Mouse (Mus musculus) heart, embryonic 14.5 days (tissue): Measurements from ENCODE around the gene Ctdnep1. TPM values are rescaled to one million over a fixed set of nuclear protein-coding genes. Genes with fewer than 3 reads are reported as not detected.

Experiments used
- ATAC-seq: fragments of 200-750 bp; cut with Nextera tagmentation; 2 replicates; pipeline ENCODE4 v1.8.0; 2017; ENCODE audit warnings: low read depth, moderate TSS enrichment; ENCODE audit not compliant: insufficient number of reproducible peaks, insufficient read depth, low FRiP score
- H3K27ac ChIP-seq, 2 experiments: fragments of 200-500 bp in 1 of 2; fragments of 300-500 bp in 1 of 2; sonication (generic) in 1 of 2; replicated peaks in 1 of 2; 2 replicates each; pipeline ENCODE4 v1.5.1; 2012 to 2014; ENCODE audit warnings: low read depth in 2 of 2, low read length in 2 of 2, control low read depth in 1 of 2, mild to moderate bottlenecking in 1 of 2, mixed read lengths in 1 of 2; ENCODE audit not compliant: control insufficient read depth in 1 of 2, insufficient read depth in 1 of 2
- H3K27me3 ChIP-seq: fragments of 300-500 bp; sonication (generic); 2 replicates; pipeline ENCODE4 v1.6.1; 2014; ENCODE audit warnings: mild to moderate bottlenecking, low read length, control low read depth; ENCODE audit not compliant: control insufficient read depth, insufficient read depth
- H3K36me3 ChIP-seq: fragments of 300-500 bp; sonication (generic); 2 replicates; pipeline ENCODE4 v1.6.1; 2014; ENCODE audit warnings: mild to moderate bottlenecking, control low read depth, low read length, mixed read lengths; ENCODE audit not compliant: control insufficient read depth, insufficient read depth
- H3K4me1 ChIP-seq, 2 experiments: fragments of 200-500 bp in 1 of 2; fragments of 300-500 bp in 1 of 2; sonication (generic) in 1 of 2; 2 replicates each; pipeline ENCODE4 v1.6.1; 2012 to 2014; ENCODE audit warnings: low read length in 2 of 2, control low read depth in 1 of 2, mixed read lengths in 1 of 2; ENCODE audit not compliant: control insufficient read depth in 2 of 2, insufficient read depth in 2 of 2
- H3K4me2 ChIP-seq: fragments of 300-500 bp; sonication (generic); 2 replicates; pipeline ENCODE4 v1.6.1; 2014; ENCODE audit warnings: mild to moderate bottlenecking, low read length
- H3K4me3 ChIP-seq, 2 experiments: fragments of 200-500 bp in 1 of 2; fragments of 300-500 bp in 1 of 2; sonication (generic) in 1 of 2; 2 replicates each; pipeline ENCODE4 v1.5.1; 2012 to 2014; ENCODE audit warnings: low read length in 2 of 2, mild to moderate bottlenecking in 2 of 2, control low read depth in 1 of 2, low read depth in 1 of 2, moderate library complexity in 1 of 2; ENCODE audit not compliant: control insufficient read depth in 1 of 2, insufficient read depth in 1 of 2
- H3K9ac ChIP-seq: fragments of 300-500 bp; sonication (generic); 2 replicates; pipeline ENCODE4 v1.6.1; 2014; ENCODE audit warnings: mild to moderate bottlenecking, low read length
- H3K9me3 ChIP-seq: fragments of 300-500 bp; sonication (generic); 2 replicates; pipeline ENCODE4 v1.6.1; 2016; ENCODE audit warnings: low read length, control low read depth; ENCODE audit not compliant: control insufficient read depth
- WGBS: fragments of 180-500 bp; shearing (Covaris S2); extraction: QIAGEN DNeasy Blood & Tissue Kit; methylation state at CpG from one replicate; pipeline ENCODE4 v1.1.7; 2014; 5-methylcytosine and 5-hydroxymethylcytosine counted together
- polyA plus RNA-seq: library from polyadenylated mRNA; unstranded; fragments of >200 nt; fragmentation: Nextera tagmentation; extraction: Ambion mirVana; gene quantifications from 2 replicates; pipeline ENCODE4 v1.2.1, GENCODE M21; 2014

Gene Ctdnep1
- polyA plus RNA-seq, 1 experiment from 2014 or later = 26.0 TPM

GRCm38 (mm10) chr11:69940962-69941361, 40.0 kb upstream of the Ctdnep1 start:
- no peak for ATAC-seq
- H3K4me3 ChIP-seq = no peak overlapping the region
- H3K27me3 ChIP-seq = peaks cover 23% of the 10 kb centered on the region; the same call in 1 of the 2 replicates
- H3K9me3 ChIP-seq = no peaks in the 10 kb centered on the region
- WGBS = 77% methylated on average over 4 of the region's 4 CpGs
- H3K4me2 ChIP-seq = no peak overlapping the region
- no peak overlapping the region for H3K9ac ChIP-seq
- H3K27ac ChIP-seq = no peak overlapping the region
- peaks cover 18 to 23% of the 10 kb centered on the region in 2 experiments for H3K4me1 ChIP-seq
- peaks cover 39% of the 10 kb centered on the region for H3K36me3 ChIP-seq

DNA sequence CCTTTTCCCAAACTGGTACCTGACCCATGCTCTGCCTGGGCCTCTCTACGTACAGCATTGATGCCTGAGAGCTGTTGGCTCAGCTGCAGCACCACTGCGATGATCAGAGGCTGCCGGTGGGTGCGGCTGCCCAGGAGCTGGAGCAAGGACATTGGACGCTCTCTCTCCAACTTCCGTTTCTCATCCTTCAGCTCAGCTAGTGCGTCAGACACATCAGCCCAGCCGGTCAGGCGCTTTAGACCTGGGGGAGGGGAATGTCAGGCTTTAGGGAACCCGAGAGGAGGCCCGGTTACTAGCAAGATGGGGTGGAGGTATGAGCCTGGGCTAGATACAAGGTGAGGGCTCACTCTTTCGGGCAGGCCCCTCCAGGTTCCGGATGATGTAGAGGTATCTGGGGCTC, 35.7 kb upstream of the Ctdnep1 start:
- no peak for ATAC-seq
- 74% methylated on average over 13 of the region's 13 CpGs for WGBS
- H3K4me2 ChIP-seq = no peak overlapping the region
- H3K27me3 ChIP-seq = no peaks in the 10 kb centered on the region
- H3K27ac ChIP-seq = no peak overlapping the region
- peaks cover 45% of the 10 kb centered on the region for H3K36me3 ChIP-seq
- H3K9ac ChIP-seq = no peak overlapping the region
- H3K9me3 ChIP-seq = no peaks in the 10 kb centered on the region
- H3K4me1 ChIP-seq = peaks cover 9 to 13% of the 10 kb centered on the region in 2 experiments
- H3K4me3 ChIP-seq = no peak overlapping the region

DNA sequence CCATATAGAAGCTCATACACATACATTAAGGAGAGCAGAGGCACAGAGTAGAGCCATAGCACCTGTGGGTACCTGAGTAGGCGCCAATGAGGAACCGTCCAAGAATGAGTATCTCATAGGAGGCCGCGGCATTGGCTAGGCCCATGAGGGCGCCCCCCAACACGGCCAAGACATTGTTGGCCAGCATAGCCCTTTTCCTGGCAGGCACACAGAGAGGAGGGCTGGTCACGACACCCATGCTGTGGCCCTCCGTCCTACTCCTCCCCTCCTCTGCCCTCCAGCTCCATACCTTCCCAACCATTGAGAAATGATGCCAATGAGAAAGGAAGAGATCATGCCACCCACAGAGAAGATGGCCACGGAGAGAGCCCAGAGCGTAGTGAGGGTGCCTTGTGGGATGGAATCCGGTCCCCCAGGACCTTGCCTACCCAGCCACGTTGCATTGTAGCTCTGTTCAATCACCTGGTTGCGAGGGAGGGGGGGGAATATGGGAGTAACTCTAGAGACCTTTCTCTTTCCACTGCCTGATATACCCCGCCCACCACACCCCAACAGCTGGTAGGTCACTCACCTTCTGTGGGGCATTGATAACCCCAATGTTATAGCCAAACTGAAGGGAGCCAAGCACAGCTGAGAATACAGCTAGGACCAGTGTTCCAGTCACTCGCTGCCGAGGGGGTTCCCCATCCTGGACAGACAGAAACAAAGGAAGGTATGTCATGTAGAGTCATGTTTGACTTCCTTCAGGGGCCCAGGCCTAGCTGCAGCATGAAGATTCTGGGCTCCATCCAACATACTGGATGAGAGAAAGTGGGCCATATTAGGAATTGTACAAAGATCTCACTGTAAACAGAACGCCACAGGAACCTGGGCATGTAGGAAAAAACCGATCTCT, 34.7 kb upstream of the Ctdnep1 start:
- H3K9ac ChIP-seq = peak overlapping the region; percentile 75
- no peaks in the 10 kb centered on the region for H3K9me3 ChIP-seq
- peaks cover 9 to 13% of the 10 kb centered on the region in 2 experiments for H3K4me1 ChIP-seq
- peak overlapping the region; percentile 63 to 73; a peak in 2 of 4 replicates for H3K4me3 ChIP-seq
- H3K27me3 ChIP-seq = no peaks in the 10 kb centered on the region
- peak overlapping the region; percentile 83 for H3K4me2 ChIP-seq
- ATAC-seq = no peak
- H3K36me3 ChIP-seq = peaks cover 45% of the 10 kb centered on the region
- H3K27ac ChIP-seq = peak overlapping the region; percentile 96 to 99
- 82% methylated on average over 18 of the region's 18 CpGs for WGBS

DNA sequence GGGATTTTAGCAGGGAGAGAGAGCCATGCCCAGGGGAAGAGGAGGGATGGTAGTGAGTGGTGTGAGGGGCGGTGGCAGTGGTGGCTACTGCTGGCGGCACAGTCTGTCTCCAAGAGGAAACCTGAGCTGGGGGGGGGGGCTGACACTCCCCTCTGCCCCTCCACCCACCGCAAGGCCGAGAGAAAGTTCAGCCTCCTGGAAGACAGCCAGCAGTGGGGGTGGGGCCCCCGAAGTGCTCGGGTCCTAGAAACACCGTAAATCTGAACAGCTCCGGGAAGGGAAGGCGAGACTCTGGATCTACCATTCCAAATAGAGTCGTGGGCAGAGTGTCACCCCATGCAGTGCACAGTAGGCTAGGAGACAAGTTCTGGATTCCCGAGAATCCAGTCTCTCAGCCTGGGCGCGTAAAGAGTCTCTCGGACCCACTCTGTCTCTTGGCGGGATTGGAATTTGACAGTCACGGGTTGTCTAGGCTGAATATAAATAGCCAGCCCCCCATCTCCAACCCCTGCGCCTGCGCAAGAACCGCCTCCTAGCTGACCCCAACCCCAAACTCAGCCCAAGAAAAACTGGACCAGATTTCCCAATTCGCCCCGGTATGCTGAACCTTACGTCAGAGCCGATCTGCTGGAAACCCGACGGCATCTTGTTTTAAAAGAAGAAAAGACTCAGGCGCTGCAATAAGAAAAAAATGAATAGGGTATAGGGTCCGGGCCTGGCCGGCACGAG, 33.5 kb upstream of the Ctdnep1 start:
- peaks cover 40% of the 10 kb centered on the region for H3K36me3 ChIP-seq
- WGBS = 2% methylated on average over 29 of the region's 29 CpGs
- peak overlapping the region; percentile 83 for H3K4me2 ChIP-seq
- no peaks in the 10 kb centered on the region; the same call in 1 of the 2 replicates for H3K27me3 ChIP-seq
- H3K4me3 ChIP-seq = peak overlapping the region; percentile 63 to 73
- H3K27ac ChIP-seq = peak overlapping the region; percentile 96 to 99
- H3K9me3 ChIP-seq = no peaks in the 10 kb centered on the region
- peak overlapping the region; percentile 75 for H3K9ac ChIP-seq
- ATAC-seq = peak; percentile 64
- peaks cover 9 to 13% of the 10 kb centered on the region in 2 experiments for H3K4me1 ChIP-seq

DNA sequence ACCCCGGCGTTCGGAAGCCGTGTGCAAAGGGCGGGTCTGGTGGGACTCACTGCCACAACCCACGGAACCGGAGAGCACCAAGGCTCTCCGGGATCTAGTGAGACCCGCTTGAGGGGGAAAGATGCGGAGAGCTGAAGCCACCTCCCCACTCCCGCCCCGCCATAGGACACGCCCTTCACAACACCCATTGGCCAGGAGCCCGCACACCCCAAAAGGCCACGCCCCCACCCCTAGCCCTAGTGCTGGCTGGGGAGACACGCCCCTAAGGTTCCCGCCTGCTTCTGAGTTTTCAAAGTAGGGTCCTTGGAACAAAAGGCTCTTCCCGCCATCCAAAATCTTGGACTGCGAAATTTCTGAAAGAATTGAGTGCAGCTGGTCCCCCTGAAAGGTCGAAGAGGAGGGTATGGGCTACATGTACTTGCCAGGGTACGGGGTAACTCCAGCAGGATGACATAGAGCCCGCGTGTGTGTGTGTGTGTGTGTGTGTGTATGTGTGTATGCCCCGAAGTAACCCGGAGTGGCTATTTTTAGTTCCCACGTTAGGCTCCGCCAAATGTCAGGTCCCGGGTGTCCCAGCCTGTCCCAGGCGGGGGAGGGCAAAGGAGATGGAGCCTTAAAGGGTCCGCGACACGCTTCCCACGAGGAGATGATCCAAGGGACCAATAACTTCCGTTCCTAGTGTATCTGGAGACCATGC, 32.7 kb upstream of the Ctdnep1 start, which contains the start of gene Slc2a4:
Slc2a4 (minus strand) TSS at position 123 of the 697 bp plus-strand sequence.
- WGBS = under 1% methylated on average over 34 of the region's 34 CpGs
- peak within 1 kb of the TSS; percentile 63 to 73 for H3K4me3 ChIP-seq
- peak within 1 kb of the TSS; percentile 75 for H3K9ac ChIP-seq
- H3K36me3 ChIP-seq = peaks cover 33% of the 10 kb centered on the region
- no peaks in the 10 kb centered on the region; the same call in 1 of the 2 replicates for H3K27me3 ChIP-seq
- H3K9me3 ChIP-seq = no peaks in the 10 kb centered on the region
- H3K4me2 ChIP-seq = peak within 1 kb of the TSS; percentile 83
- peak within 1 kb of the TSS; percentile 96 to 99 for H3K27ac ChIP-seq
- ATAC-seq = peak; percentile 92
- H3K4me1 ChIP-seq = peaks cover 9 to 15% of the 10 kb centered on the region in 2 experiments

- under 1% methylated on average over 14 of the region's 14 CpGs for WGBS
- H3K9ac ChIP-seq = peak overlapping the region; percentile 75
- H3K4me2 ChIP-seq = peak overlapping the region; percentile 83
These were observed 32.2 kb upstream of the Ctdnep1 start for GRCm38 (mm10) chr11:69948763-69949150.

More at GRCm38 (mm10) chr11:69948763-69949150, 32.2 kb upstream of the Ctdnep1 start:
- H3K27me3 ChIP-seq = no peaks in the 10 kb centered on the region; the same call in 1 of the 2 replicates
- ATAC-seq = no peak
- peak overlapping the region; percentile 63 to 73 for H3K4me3 ChIP-seq
- H3K9me3 ChIP-seq = no peaks in the 10 kb centered on the region
- peak overlapping the region; percentile 73 to 96 for H3K27ac ChIP-seq
- peaks cover 28% of the 10 kb centered on the region for H3K36me3 ChIP-seq
- H3K4me1 ChIP-seq = peaks cover 9 to 20% of the 10 kb centered on the region in 2 experiments
